Mouse (Mus musculus) midbrain, embryonic 12.5 days (tissue): Measurements from ENCODE around the gene Tbc1d24. TPM values are rescaled to one million over a fixed set of nuclear protein-coding genes. Genes with fewer than 3 reads are reported as not detected.

Experiments used
- ATAC-seq: fragments of 200-750 bp; cut with Nextera tagmentation; 2 replicates; pipeline ENCODE4 v1.8.0; 2017; ENCODE audit warnings: low read depth, moderate TSS enrichment, moderate library complexity; ENCODE audit not compliant: low FRiP score
- H3K27ac ChIP-seq: fragments of 300-500 bp; sonication (generic); replicated peaks from 2 replicates; pipeline ENCODE4 v1.5.1; 2016; ENCODE audit warnings: mild to moderate bottlenecking
- H3K27me3 ChIP-seq: fragments of 300-500 bp; sonication (generic); 2 replicates; pipeline ENCODE4 v1.6.1; 2016; ENCODE audit warnings: mild to moderate bottlenecking
- H3K36me3 ChIP-seq: fragments of 300-500 bp; sonication (generic); 2 replicates; pipeline ENCODE4 v1.6.1; 2016
- H3K4me1 ChIP-seq: fragments of 300-500 bp; sonication (generic); 2 replicates; pipeline ENCODE4 v1.6.1; 2016
- H3K4me2 ChIP-seq: fragments of 300-500 bp; sonication (generic); replicated peaks from 2 replicates; pipeline ENCODE4 v1.6.1; 2016; ENCODE audit warnings: mild to moderate bottlenecking, moderate library complexity
- H3K4me3 ChIP-seq: fragments of 300-500 bp; sonication (generic); 2 replicates; pipeline ENCODE4 v1.5.1; 2016; ENCODE audit warnings: mild to moderate bottlenecking
- H3K9ac ChIP-seq: fragments of 300-500 bp; sonication (generic); replicated peaks from 2 replicates; pipeline ENCODE4 v1.6.1; 2016; ENCODE audit warnings: mild to moderate bottlenecking, moderate library complexity
- H3K9me3 ChIP-seq: fragments of 300-500 bp; sonication (generic); 2 replicates; pipeline ENCODE4 v1.6.1; 2016; ENCODE audit warnings: mild to moderate bottlenecking
- WGBS: fragments of 180-500 bp; shearing (Covaris S2); methylation state at CpG from one replicate; pipeline ENCODE4 v1.1.7; 2016; 5-methylcytosine and 5-hydroxymethylcytosine counted together
- polyA plus RNA-seq: library from polyadenylated mRNA; unstranded; fragments of >200 nt; fragmentation: Nextera tagmentation; extraction: Ambion mirVana; gene quantifications from 2 replicates; pipeline ENCODE4 v1.2.1, GENCODE M21; 2016

Tbc1d24 gene
- polyA plus RNA-seq, 1 experiment from 2014 or later: 14.2 TPM

GRCm38 (mm10) chr17:24208641-24209042 lies 3.3 kb upstream of the Tbc1d24 start:
- Histone ChIP-seq H3K27ac (peak overlapping the region; percentile 76), H3K27me3 (peaks cover 60% of the 10 kb centered on the region), H3K4me2 (peak overlapping the region; percentile 91), H3K9ac (peak overlapping the region; percentile 79), H3K4me1 (peaks cover 85% of the 10 kb centered on the region), H3K36me3 (no peaks in the 10 kb centered on the region), H3K4me3 (peak overlapping the region; percentile 52), H3K9me3 (no peaks in the 10 kb centered on the region)
- no peak for ATAC-seq
- WGBS: 2% methylated on average over 29 of the region's 29 CpGs

- no peak overlapping the region; the same call in 1 of the 2 replicates for H3K27ac ChIP-seq
- H3K4me2 ChIP-seq: peak overlapping the region; percentile 91
- peak overlapping the region; percentile 79; the same call in 1 of the 2 replicates for H3K9ac ChIP-seq
- H3K9me3 ChIP-seq: no peaks in the 10 kb centered on the region
- 59% methylated on average over 34 of the region's 34 CpGs for WGBS
- peaks cover 58% of the 10 kb centered on the region for H3K27me3 ChIP-seq
- H3K36me3 ChIP-seq: no peaks in the 10 kb centered on the region
- H3K4me3 ChIP-seq: peak overlapping the region; percentile 52
- peaks cover 90% of the 10 kb centered on the region for H3K4me1 ChIP-seq
- ATAC-seq: no peak
Measured at GRCm38 (mm10) chr17:24207768-24208640, 2.6 kb upstream of the Tbc1d24 start.

GRCm38 (mm10) chr17:24206451-24207351 lies 1.3 kb upstream of the Tbc1d24 start:
- Histone ChIP-seq H3K36me3 (no peaks in the 10 kb centered on the region), H3K9me3 (no peaks in the 10 kb centered on the region), H3K27me3 (peaks cover 52% of the 10 kb centered on the region), H3K4me3 (peak overlapping the region; percentile 71), H3K4me2 (peak overlapping the region; percentile 86), H3K9ac (peak overlapping the region; percentile 70), H3K4me1 (peaks cover 90% of the 10 kb centered on the region), H3K27ac (peak overlapping the region; percentile 49)
- WGBS: 5% methylated on average over 62 of the region's 62 CpGs
- peak; percentile 19 for ATAC-seq

GRCm38 (mm10) chr17:24205908-24206361 lies 573 bp upstream of the Tbc1d24 start:
- Histone ChIP-seq H3K9me3 (no peaks in the 10 kb centered on the region), H3K9ac (peak overlapping the region; percentile 70), H3K36me3 (no peaks in the 10 kb centered on the region), H3K4me2 (peak overlapping the region; percentile 86), H3K27ac (peak overlapping the region; percentile 74), H3K4me1 (peaks cover 82% of the 10 kb centered on the region), H3K27me3 (peaks cover 47% of the 10 kb centered on the region), H3K4me3 (peak overlapping the region; percentile 71)
- ATAC-seq: peak; percentile 17
- 8% methylated on average over 15 of the region's 15 CpGs for WGBS

- Histone ChIP-seq H3K4me3 (peak overlapping the region; percentile 71), H3K36me3 (no peaks in the 10 kb centered on the region), H3K27me3 (peaks cover 36% of the 10 kb centered on the region), H3K9me3 (no peaks in the 10 kb centered on the region), H3K4me1 (peaks cover 72% of the 10 kb centered on the region), H3K4me2 (peak overlapping the region; percentile 86), H3K27ac (no peak overlapping the region; the same call in 1 of the 2 replicates), H3K9ac (peak overlapping the region; percentile 70)
- 14% methylated on average over 7 of the region's 7 CpGs for WGBS
- no peak for ATAC-seq
Measured at GRCm38 (mm10) chr17:24204846-24205245, 516 bp downstream of the Tbc1d24 start.

GRCm38 (mm10) chr17:24203611-24204534 lies 1.5 kb downstream of the Tbc1d24 start:
- ATAC-seq: no peak
- peak overlapping the region; percentile 71 for H3K4me3 ChIP-seq
- no peaks in the 10 kb centered on the region for H3K9me3 ChIP-seq
- no peaks in the 10 kb centered on the region for H3K36me3 ChIP-seq
- no peak overlapping the region for H3K27ac ChIP-seq
- H3K4me2 ChIP-seq: peak overlapping the region; percentile 86
- 69% methylated on average over 3 of the region's 3 CpGs for WGBS
- no peak overlapping the region for H3K9ac ChIP-seq
- peaks cover 62% of the 10 kb centered on the region for H3K4me1 ChIP-seq
- peaks cover 32% of the 10 kb centered on the region for H3K27me3 ChIP-seq

GRCm38 (mm10) chr17:24203068-24203467 lies 2.3 kb downstream of the Tbc1d24 start:
- no peaks in the 10 kb centered on the region for H3K36me3 ChIP-seq
- H3K4me3 ChIP-seq: 0 out of 2 replicates have a peak overlapping the region, but pooled peaks have one; percentile 15
- no peak for ATAC-seq
- peak overlapping the region; percentile 30 for H3K4me2 ChIP-seq
- peak overlapping the region; percentile 52 for H3K27ac ChIP-seq
- H3K27me3 ChIP-seq: peaks cover 23% of the 10 kb centered on the region
- WGBS: 44% methylated on average over 4 of the region's 4 CpGs
- H3K9ac ChIP-seq: 0 out of 2 replicates have a peak overlapping the region, but pooled peaks have one; percentile 20
- H3K9me3 ChIP-seq: no peaks in the 10 kb centered on the region
- peaks cover 54% of the 10 kb centered on the region for H3K4me1 ChIP-seq

- H3K9ac ChIP-seq: no peak overlapping the region
- H3K4me1 ChIP-seq: peaks cover 34% of the 10 kb centered on the region
- no peak overlapping the region for H3K4me3 ChIP-seq
- H3K27me3 ChIP-seq: peaks cover 4% of the 10 kb centered on the region
- H3K4me2 ChIP-seq: no peak overlapping the region
- ATAC-seq: no peak
- no peaks in the 10 kb centered on the region for H3K36me3 ChIP-seq
- H3K27ac ChIP-seq: no peak overlapping the region
- 83% methylated on average over 4 of the region's 4 CpGs for WGBS
- no peaks in the 10 kb centered on the region for H3K9me3 ChIP-seq
Measured at GRCm38 (mm10) chr17:24201092-24201491, 4.3 kb downstream of the Tbc1d24 start.

GRCm38 (mm10) chr17:24199741-24200140 lies 5.6 kb downstream of the Tbc1d24 start:
- WGBS: 66% methylated on average over 4 of the region's 4 CpGs
- Histone ChIP-seq H3K9me3 (no peaks in the 10 kb centered on the region), H3K36me3 (no peaks in the 10 kb centered on the region), H3K9ac (no peak overlapping the region), H3K27ac (no peak overlapping the region), H3K4me1 (peaks cover 23% of the 10 kb centered on the region), H3K4me2 (no peak overlapping the region), H3K4me3 (no peak overlapping the region), H3K27me3 (no peaks in the 10 kb centered on the region)
- ATAC-seq: no peak

- Histone ChIP-seq H3K9me3 (no peaks in the 10 kb centered on the region), H3K4me1 (peaks cover 18% of the 10 kb centered on the region), H3K4me3 (no peak overlapping the region), H3K27ac (no peak overlapping the region), H3K9ac (no peak overlapping the region; the same call in 1 of the 2 replicates), H3K4me2 (no peak overlapping the region), H3K36me3 (no peaks in the 10 kb centered on the region), H3K27me3 (no peaks in the 10 kb centered on the region)
- WGBS: 76% methylated on average over 4 of the region's 4 CpGs
- no peak for ATAC-seq
Measured at GRCm38 (mm10) chr17:24199252-24199651, 6.1 kb downstream of the Tbc1d24 start.
